Mouse (Mus musculus): Measurements from ENCODE around the gene Kdelr2. TPM values are rescaled to one million over a fixed set of nuclear protein-coding genes. Genes with fewer than 3 reads are reported as not detected.
A peak's percentile ranks its signal among the peaks of the same experiment; 100 is the strongest.
"Not testable (repeated sequence)": the region's sequence is repeated elsewhere in the genome, so short reads cannot be mapped to it uniquely, and the experiment has no call there.

Kdelr2 gene
- polyA plus RNA-seq, 1 experiment from 2014 or later = 285 TPM

DNA sequence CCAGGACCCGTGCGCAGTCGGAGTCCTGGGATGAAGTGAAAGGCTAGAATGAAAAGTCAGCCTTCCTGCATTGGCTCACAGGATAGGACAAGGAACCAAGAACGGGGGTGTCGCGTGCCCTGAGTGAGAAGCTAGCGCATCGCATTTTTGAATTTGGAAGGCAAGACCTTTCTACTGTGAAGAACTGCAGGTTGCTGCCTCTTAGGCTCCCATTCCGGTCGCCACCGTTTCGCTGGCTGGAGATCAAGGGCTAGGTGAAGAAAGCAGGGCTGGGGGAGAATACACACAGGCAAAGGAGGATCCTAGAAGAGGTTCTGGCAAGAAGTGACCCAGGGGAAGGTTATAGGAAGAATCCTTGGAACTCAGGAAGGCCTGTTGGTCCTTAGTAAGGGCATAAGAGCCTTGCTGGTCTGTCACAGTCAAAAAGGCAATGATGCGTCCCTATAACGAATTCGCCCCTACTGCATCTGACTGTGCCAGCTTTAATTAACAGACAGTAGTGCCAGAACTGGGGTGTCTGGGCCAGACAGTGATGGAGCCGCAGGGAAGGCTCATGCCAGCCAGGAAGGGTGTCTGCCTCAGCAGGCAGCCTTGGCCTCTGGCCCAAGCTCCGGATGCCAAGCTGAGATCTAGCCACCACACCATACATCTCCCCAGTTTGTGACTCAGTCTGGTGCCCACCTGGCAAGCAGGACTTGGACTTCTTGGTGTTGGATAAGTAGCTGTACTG lies 33.1 kb upstream of the Kdelr2 start:
- no peak for ATAC-seq (ENCODE audit: insufficient number of reproducible peaks, low FRiP score)
- Histone ChIP-seq H3K27me3 (replicated peaks) (peaks cover 92% of the 10 kb centered on the region), H3K4me2 (peak overlapping the region; percentile 59), H3K9me3 (replicated peaks) (no peaks in the 10 kb centered on the region), H3K4me3 (no peak overlapping the region), H3K27ac (ENCODE audit: poor library complexity, severe bottlenecking) (no peak overlapping the region), H3K9ac (no peak overlapping the region), H3K36me3 (no peaks in the 10 kb centered on the region), H3K4me1 (replicated peaks) (peaks cover 13% of the 10 kb centered on the region)
- 28% methylated on average over 17 of the region's 17 CpGs for WGBS

DNA sequence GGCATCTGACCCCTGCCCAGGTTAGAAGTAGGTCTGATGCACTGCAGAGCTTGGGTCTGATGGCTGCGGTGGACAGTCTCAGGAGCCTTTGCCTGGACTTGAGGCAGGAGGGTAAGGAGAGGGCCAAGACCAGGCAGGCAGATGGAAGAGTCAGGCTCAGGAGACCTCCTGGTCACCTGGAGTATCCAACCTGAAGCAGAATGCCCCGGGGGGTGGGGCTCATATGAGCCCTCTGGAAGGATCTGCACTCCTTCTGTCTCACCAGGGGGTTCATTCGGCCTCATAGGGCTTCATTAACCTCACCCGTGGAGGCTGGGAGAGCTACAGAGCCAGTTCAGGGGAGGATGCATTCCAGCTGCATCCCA lies 32.5 kb upstream of the Kdelr2 start:
- Histone ChIP-seq H3K4me1 (replicated peaks) (peaks cover 13% of the 10 kb centered on the region), H3K36me3 (no peaks in the 10 kb centered on the region), H3K9me3 (replicated peaks) (peaks cover under 1% of the 10 kb centered on the region; the same call in 1 of the 2 replicates), H3K9ac (no peak overlapping the region), H3K27ac (ENCODE audit: poor library complexity, severe bottlenecking) (no peak overlapping the region), H3K4me2 (no peak overlapping the region), H3K4me3 (no peak overlapping the region), H3K27me3 (replicated peaks) (peaks cover 88% of the 10 kb centered on the region)
- 51% methylated on average over 4 of the region's 4 CpGs for WGBS
- no peak for ATAC-seq (ENCODE audit: insufficient number of reproducible peaks, low FRiP score)

GRCm38 (mm10) chr5:143372818-143373217 lies 30.8 kb upstream of the Kdelr2 start:
- peak overlapping the region; percentile 53 for H3K9ac ChIP-seq

DNA sequence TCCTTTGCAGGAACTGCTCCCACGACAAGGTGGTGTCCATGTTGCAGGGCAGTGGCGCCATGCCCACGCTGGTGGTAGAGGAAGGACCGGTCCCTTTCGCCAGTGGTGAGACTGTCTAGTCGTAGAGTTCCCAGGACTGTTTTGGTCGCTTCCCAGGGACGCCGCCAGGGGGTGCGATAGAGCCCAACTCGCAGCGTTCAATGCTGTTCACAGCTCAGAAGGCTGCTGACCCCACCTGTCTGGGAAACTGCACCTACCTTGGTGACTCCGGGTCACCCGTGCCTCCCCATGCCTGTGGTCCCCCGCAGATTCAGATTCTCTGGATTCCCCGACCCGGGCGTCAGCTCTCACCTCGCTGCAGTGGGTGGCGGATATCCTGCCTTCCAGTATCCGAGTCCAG lies 28.4 kb upstream of the Kdelr2 start:
- 8% methylated on average over 21 of the region's 21 CpGs for WGBS
- peaks cover 57% of the 10 kb centered on the region for H3K27me3 ChIP-seq (replicated peaks)
- peak overlapping the region; percentile 58 for H3K4me2 ChIP-seq
- H3K36me3 ChIP-seq = no peaks in the 10 kb centered on the region
- no peak overlapping the region for H3K9ac ChIP-seq
- H3K9me3 ChIP-seq (replicated peaks) = peaks cover 4% of the 10 kb centered on the region; the same call in 1 of the 2 replicates
- no peak for ATAC-seq (ENCODE audit: insufficient number of reproducible peaks, low FRiP score)
- no peak overlapping the region for H3K27ac ChIP-seq (ENCODE audit: poor library complexity, severe bottlenecking)
- peak overlapping the region; percentile 28 for H3K4me3 ChIP-seq
- H3K4me1 ChIP-seq (replicated peaks) = peaks cover 6% of the 10 kb centered on the region

More at GRCm38 (mm10) chr5:143372818-143373217, 30.8 kb upstream of the Kdelr2 start:
- peaks cover 79% of the 10 kb centered on the region for H3K27me3 ChIP-seq (replicated peaks)
- no peak overlapping the region for H3K27ac ChIP-seq (ENCODE audit: poor library complexity, severe bottlenecking)
- WGBS = under 1% methylated on average over 35 of the region's 35 CpGs
- no peaks in the 10 kb centered on the region for H3K36me3 ChIP-seq
- no peak for ATAC-seq (ENCODE audit: insufficient number of reproducible peaks, low FRiP score)
- H3K9me3 ChIP-seq (replicated peaks) = peaks cover 4% of the 10 kb centered on the region; the same call in 1 of the 2 replicates
- peak overlapping the region; percentile 76 for H3K4me2 ChIP-seq
- H3K4me1 ChIP-seq (replicated peaks) = peaks cover 13% of the 10 kb centered on the region
- peak overlapping the region; percentile 47 for H3K4me3 ChIP-seq

- Histone ChIP-seq H3K36me3 (no peaks in the 10 kb centered on the region), H3K9me3 (replicated peaks) (peaks cover 4% of the 10 kb centered on the region; the same call in 1 of the 2 replicates)
- ATAC-seq (ENCODE audit: insufficient number of reproducible peaks, low FRiP score) = no peak
Measured at GRCm38 (mm10) chr5:143376156-143376555, 27.5 kb upstream of the Kdelr2 start.

DNA sequence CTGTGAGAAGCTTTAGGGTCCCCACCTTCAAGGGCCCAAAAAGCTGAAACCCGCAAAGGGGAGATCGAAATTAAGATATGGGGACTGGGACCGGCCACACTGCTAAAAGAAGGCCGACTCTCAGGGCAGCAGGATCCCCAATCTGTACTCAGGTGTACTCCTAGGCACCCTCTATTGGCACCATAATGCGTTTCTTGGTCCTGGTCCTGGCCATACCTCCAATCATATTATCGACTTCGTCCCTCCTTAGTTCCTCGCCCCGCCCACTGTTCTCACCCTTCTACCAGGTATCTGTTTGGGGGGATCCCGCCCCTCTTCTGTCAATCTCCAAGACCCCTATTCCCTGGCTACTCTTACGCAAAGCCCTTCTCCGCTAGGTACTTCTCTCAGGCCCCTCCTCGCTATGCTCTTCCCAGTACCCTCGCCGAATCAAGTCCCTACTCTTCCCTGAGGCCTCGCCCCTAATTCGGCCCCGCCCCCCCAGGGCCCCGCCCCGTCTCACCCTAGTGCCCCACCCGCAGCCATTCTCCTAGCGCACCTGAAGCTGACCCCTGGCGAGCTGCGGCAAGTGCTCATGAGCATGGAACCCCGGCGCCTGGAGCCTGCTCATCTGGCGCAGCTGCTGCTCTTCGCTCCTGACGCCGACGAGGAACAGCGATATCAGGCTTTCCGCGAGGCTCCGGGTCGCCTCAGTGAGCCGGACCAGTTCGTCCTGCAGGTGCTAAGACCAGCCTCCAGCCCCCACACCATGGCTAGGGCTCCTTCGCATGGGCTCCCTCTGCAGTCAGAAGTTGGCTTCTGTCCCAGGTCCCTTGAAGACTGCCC lies 16.6 kb upstream of the Kdelr2 start:
- peak overlapping the region; percentile 38 for H3K4me3 ChIP-seq
- peaks cover 12% of the 10 kb centered on the region for H3K4me1 ChIP-seq (replicated peaks)
- H3K27ac ChIP-seq (ENCODE audit: poor library complexity, severe bottlenecking) = no peak overlapping the region
- peak overlapping the region; percentile 39 for H3K9ac ChIP-seq
- H3K27me3 ChIP-seq (replicated peaks) = peaks cover 65% of the 10 kb centered on the region
- 8% methylated on average over 39 of the region's 39 CpGs for WGBS
- H3K9me3 ChIP-seq (replicated peaks) = no peaks in the 10 kb centered on the region
- ATAC-seq (ENCODE audit: insufficient number of reproducible peaks, low FRiP score) = no peak
- H3K4me2 ChIP-seq = peak overlapping the region; percentile 72
- H3K36me3 ChIP-seq = no peaks in the 10 kb centered on the region

More at GRCm38 (mm10) chr5:143376156-143376555, 27.5 kb upstream of the Kdelr2 start:
- H3K4me2 ChIP-seq = no peak overlapping the region
- no peak overlapping the region for H3K4me3 ChIP-seq
- H3K27ac ChIP-seq (ENCODE audit: poor library complexity, severe bottlenecking) = no peak overlapping the region
- peaks cover 48% of the 10 kb centered on the region for H3K27me3 ChIP-seq (replicated peaks)
- no peak overlapping the region for H3K9ac ChIP-seq
- WGBS = 78% methylated on average over 4 of the region's 4 CpGs
- H3K4me1 ChIP-seq (replicated peaks) = peaks cover 5% of the 10 kb centered on the region

GRCm38 (mm10) chr5:143394184-143394583 lies 9.5 kb upstream of the Kdelr2 start:
- no peak overlapping the region for H3K27ac ChIP-seq (ENCODE audit: poor library complexity, severe bottlenecking)
- no peak overlapping the region for H3K9ac ChIP-seq
- H3K4me2 ChIP-seq = no peak overlapping the region
- no peaks in the 10 kb centered on the region for H3K4me1 ChIP-seq (replicated peaks)
- H3K9me3 ChIP-seq (replicated peaks) = peaks cover 9% of the 10 kb centered on the region
- H3K36me3 ChIP-seq = peaks cover 7% of the 10 kb centered on the region
- no peak overlapping the region for H3K4me3 ChIP-seq
- H3K27me3 ChIP-seq (replicated peaks) = peaks cover under 1% of the 10 kb centered on the region
- ATAC-seq (ENCODE audit: insufficient number of reproducible peaks, low FRiP score) = no peak
- 78% methylated on average over 7 of the region's 7 CpGs for WGBS

- H3K4me3 ChIP-seq; H3K9ac ChIP-seq; H3K4me1 ChIP-seq (replicated peaks); H3K36me3 ChIP-seq; H3K9me3 ChIP-seq (replicated peaks); H3K27ac ChIP-seq (ENCODE audit: poor library complexity, severe bottlenecking); ATAC-seq (ENCODE audit: insufficient number of reproducible peaks, low FRiP score); H3K4me2 ChIP-seq; H3K27me3 ChIP-seq (replicated peaks): not testable (repeated sequence)
- WGBS = 76% methylated on average over 2 of the region's 2 CpGs
Measured at GRCm38 (mm10) chr5:143394966-143395365, 8.7 kb upstream of the Kdelr2 start.

GRCm38 (mm10) chr5:143395649-143396048 lies 8.0 kb upstream of the Kdelr2 start:
- Histone ChIP-seq H3K27me3 (replicated peaks) (no peaks in the 10 kb centered on the region; the same call in 1 of the 2 replicates), H3K9me3 (replicated peaks) (peaks cover 9% of the 10 kb centered on the region), H3K4me3 (no peak overlapping the region), H3K36me3 (peaks cover 8% of the 10 kb centered on the region), H3K4me2 (no peak overlapping the region), H3K27ac (ENCODE audit: poor library complexity, severe bottlenecking) (no peak overlapping the region), H3K9ac (no peak overlapping the region), H3K4me1 (replicated peaks) (no peaks in the 10 kb centered on the region)
- no peak for ATAC-seq (ENCODE audit: insufficient number of reproducible peaks, low FRiP score)
- 41% methylated on average over 2 of the region's 2 CpGs for WGBS

GRCm38 (mm10) chr5:143400501-143400900 lies 3.1 kb upstream of the Kdelr2 start:
- no peak overlapping the region for H3K27ac ChIP-seq (ENCODE audit: poor library complexity, severe bottlenecking)
- H3K4me1 ChIP-seq (replicated peaks) = peaks cover 29% of the 10 kb centered on the region
- peaks cover 4% of the 10 kb centered on the region; the same call in 1 of the 2 replicates for H3K9me3 ChIP-seq (replicated peaks)
- no peak overlapping the region for H3K4me3 ChIP-seq
- WGBS = 81% methylated on average over 12 of the region's 12 CpGs
- H3K36me3 ChIP-seq = peaks cover 12% of the 10 kb centered on the region
- no peak overlapping the region for H3K9ac ChIP-seq
- H3K4me2 ChIP-seq = no peak overlapping the region
- ATAC-seq (ENCODE audit: insufficient number of reproducible peaks, low FRiP score) = no peak
- no peaks in the 10 kb centered on the region for H3K27me3 ChIP-seq (replicated peaks)

- no peak overlapping the region for H3K4me2 ChIP-seq
- ATAC-seq (ENCODE audit: insufficient number of reproducible peaks, low FRiP score) = no peak
- H3K27ac ChIP-seq (ENCODE audit: poor library complexity, severe bottlenecking) = no peak overlapping the region
- H3K4me1 ChIP-seq (replicated peaks) = peaks cover 36% of the 10 kb centered on the region
- 56% methylated on average over 2 of the region's 2 CpGs for WGBS
- H3K27me3 ChIP-seq (replicated peaks) = no peaks in the 10 kb centered on the region
- H3K9ac ChIP-seq = no peak overlapping the region
- H3K36me3 ChIP-seq = peaks cover 19% of the 10 kb centered on the region
- no peak overlapping the region for H3K4me3 ChIP-seq
- H3K9me3 ChIP-seq (replicated peaks) = no peaks in the 10 kb centered on the region
Measured at GRCm38 (mm10) chr5:143401556-143401955, 2.1 kb upstream of the Kdelr2 start.

Measured in heart, embryonic 12.5 days (tissue).